Mouse (Mus musculus): ENCODE results near the gene H2-Aa. TPM values are rescaled to one million over a fixed set of nuclear protein-coding genes. Genes with fewer than 3 reads are reported as not detected.
"Not testable (repeated sequence)": the region's sequence is repeated elsewhere in the genome, so short reads cannot be mapped to it uniquely, and the experiment has no call there.

H2-Aa gene
- total and polyA plus RNA-seq, 3 experiments: not detected

DNA sequence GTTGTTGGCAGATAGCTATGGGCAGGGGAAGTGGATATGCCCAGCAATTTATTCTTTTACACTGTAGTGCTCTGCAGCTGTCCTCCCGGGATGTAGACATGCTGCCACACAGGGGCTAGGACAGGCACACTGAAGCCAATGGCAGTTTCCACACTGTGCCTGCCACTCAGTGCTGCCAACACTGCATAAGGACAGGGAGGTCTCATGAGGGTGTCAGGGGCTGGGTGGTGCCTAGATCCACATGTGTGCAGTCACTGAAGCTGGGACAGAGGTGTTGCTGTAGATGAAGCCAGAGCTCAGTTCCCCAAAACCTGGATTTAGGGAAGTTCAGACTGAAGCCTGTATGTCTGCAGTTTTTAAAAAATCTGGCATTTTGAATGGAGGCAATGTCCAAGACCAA, 24.6 kb upstream of the H2-Aa start:
- H3K79me2 ChIP-seq (ENCODE audit: control insufficient read depth, insufficient read depth, low read length, poor library complexity): no peaks in the 10 kb centered on the region
- TF ChIP-seq RAD21 (IDR thresholded peaks at IDR 0.05; ENCODE audit: low read depth, low read length): no peak
- TF ChIP-seq UBTF (IDR thresholded peaks at IDR 0.05; ENCODE audit: borderline replicate concordance, insufficient read depth, low read depth, low read length): no peak

DNA sequence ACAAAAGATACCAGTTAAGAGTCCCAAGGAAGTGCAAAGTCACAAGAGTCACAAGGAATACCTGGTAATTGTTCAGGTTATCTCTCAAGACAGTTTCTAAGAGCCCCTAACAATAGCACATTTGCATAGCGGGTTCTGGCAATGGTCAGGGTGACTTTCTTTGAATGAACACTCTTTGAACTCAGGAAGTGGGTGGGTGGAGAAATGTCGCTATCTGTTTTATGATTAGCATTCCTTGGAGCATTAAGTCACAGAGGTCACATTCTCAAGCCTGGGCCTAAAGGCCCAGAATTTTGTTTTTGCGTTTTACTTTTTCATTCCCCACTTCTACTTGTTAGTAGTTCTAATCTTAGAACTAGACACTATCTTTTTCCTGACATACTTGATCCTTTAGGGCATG, 22.9 kb upstream of the H2-Aa start:
- not testable (repeated sequence) for DNase-seq (ENCODE audit: low read depth, low spot score); H3K4me1 ChIP-seq (ENCODE audit: control insufficient read depth in 1 of 2, insufficient read depth in 2 of 2, low read length in 2 of 2)

More for the DNA sequence above, 24.6 kb upstream of the H2-Aa start:
- Histone ChIP-seq H3K9ac (ENCODE audit: control insufficient read depth, low read depth, low read length, poor library complexity, severe bottlenecking) (no peak overlapping the region), H3K4me1 (ENCODE audit: control insufficient read depth in 1 of 2, insufficient read depth in 2 of 2, low read length in 2 of 2) (no peaks in the 10 kb centered on the region), H3K36me3 (ENCODE audit: control insufficient read depth in 1 of 2, insufficient read depth in 2 of 2, low read length in 2 of 2) (no peaks in the 10 kb centered on the region), H3K27ac (ENCODE audit: control insufficient read depth, low read depth, low read length) (no peak overlapping the region), H3K9me3 (replicated peaks; ENCODE audit: insufficient read depth, low read length) (no peaks in the 10 kb centered on the region), H3K4me3 (ENCODE audit: control insufficient read depth in 1 of 2, insufficient read depth in 1 of 2, low read depth in 2 of 2, low read length in 2 of 2) (no peak overlapping the region), H3K27me3 (ENCODE audit: control insufficient read depth in 1 of 2, insufficient read depth in 2 of 2, low read length in 2 of 2) (no peaks in the 10 kb centered on the region)
- no peak for DNase-seq (ENCODE audit: low read depth, low spot score)

DNA sequence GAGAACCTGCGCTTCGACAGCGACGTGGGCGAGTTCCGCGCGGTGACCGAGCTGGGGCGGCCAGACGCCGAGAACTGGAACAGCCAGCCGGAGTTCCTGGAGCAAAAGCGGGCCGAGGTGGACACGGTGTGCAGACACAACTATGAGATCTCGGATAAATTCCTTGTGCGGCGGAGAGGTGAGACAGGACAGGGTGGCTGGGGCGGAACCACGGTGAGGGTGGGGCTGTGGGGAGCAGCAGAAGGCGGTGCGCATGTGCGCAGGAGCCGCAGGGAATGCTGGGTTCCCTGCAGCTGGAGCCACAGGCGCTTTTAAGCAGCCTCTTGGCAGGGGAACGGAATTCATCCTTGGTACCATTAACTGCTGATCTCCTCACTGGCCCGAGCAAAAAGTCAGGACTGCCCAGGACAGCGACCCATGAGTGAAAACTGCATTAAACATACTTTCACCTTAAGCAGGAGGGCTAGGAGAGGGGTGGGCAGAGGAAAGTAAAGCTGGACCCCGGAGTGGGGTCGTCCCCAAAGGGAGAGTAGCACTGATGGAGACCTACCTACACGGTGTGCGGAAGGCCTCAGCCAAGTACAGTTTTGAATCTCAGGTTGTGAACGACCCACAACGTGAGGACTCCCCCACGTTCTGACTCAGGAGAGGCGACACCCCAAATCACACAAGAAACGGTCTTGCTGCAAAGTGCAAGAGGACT, 22.2 kb upstream of the H2-Aa start:
- no peak overlapping the region for H3K9ac ChIP-seq (ENCODE audit: control insufficient read depth, low read depth, low read length, poor library complexity, severe bottlenecking)
- TF ChIP-seq RCOR1 (IDR thresholded peaks at IDR 0.05; ENCODE audit: low read depth, low read length) (no peak), CTCF (IDR thresholded peaks at IDR 0.05 in 2 of 3, conservative IDR thresholded peaks at IDR 0.05 in 1 of 3; ENCODE audit: control insufficient read depth in 1 of 3, insufficient read depth in 1 of 3, low read depth in 2 of 3, low read length in 3 of 3, poor library complexity in 1 of 3, severe bottlenecking in 1 of 3) (no peak), MYC (IDR thresholded peaks at IDR 0.05; ENCODE audit: low read depth, low read length) (no peak), MYB (IDR thresholded peaks at IDR 0.05; ENCODE audit: low read depth, low read length) (no peak), TBP (IDR thresholded peaks at IDR 0.05; ENCODE audit: low read depth, low read length) (no peak), MAFK (IDR thresholded peaks at IDR 0.05; ENCODE audit: borderline replicate concordance, low read depth, low read length) (no peak), E2F4 (IDR thresholded peaks at IDR 0.05; ENCODE audit: borderline replicate concordance, low read depth, low read length) (no peak), NELFE (IDR thresholded peaks at IDR 0.05; ENCODE audit: low read depth, low read length) (no peak), POLR2AphosphoS5 (IDR thresholded peaks at IDR 0.05; ENCODE audit: borderline replicate concordance, low read depth, low read length) (no peak), MAZ (IDR thresholded peaks at IDR 0.05; ENCODE audit: low read depth, low read length) (no peak), UBTF (IDR thresholded peaks at IDR 0.05; ENCODE audit: borderline replicate concordance, insufficient read depth, low read depth, low read length) (no peak), HCFC1 (IDR thresholded peaks at IDR 0.05; ENCODE audit: low read depth, low read length) (no peak), TAL1 (IDR thresholded peaks at IDR 0.05; ENCODE audit: low read length) (no peak), SIN3A (IDR thresholded peaks at IDR 0.05; ENCODE audit: low read length) (no peak), ZNF384 (IDR thresholded peaks at IDR 0.05; ENCODE audit: low read depth, low read length) (no peak), GABPA (IDR thresholded peaks at IDR 0.05; ENCODE audit: low read depth, low read length) (no peak), TCF12 (IDR thresholded peaks at IDR 0.05; ENCODE audit: low read depth, low read length) (no peak)
- no peak overlapping the region for H3K4me3 ChIP-seq (ENCODE audit: control insufficient read depth in 1 of 2, insufficient read depth in 1 of 2, low read depth in 2 of 2, low read length in 2 of 2)
- DNase-seq (ENCODE audit: low read depth, low spot score): no peak
- no peaks in the 10 kb centered on the region for H3K79me2 ChIP-seq (ENCODE audit: control insufficient read depth, insufficient read depth, low read length, poor library complexity)
- H3K4me1 ChIP-seq (ENCODE audit: control insufficient read depth in 1 of 2, insufficient read depth in 2 of 2, low read length in 2 of 2): no peaks in the 10 kb centered on the region; a peak in 1 of 4 replicates
- no peaks in the 10 kb centered on the region for H3K27me3 ChIP-seq (ENCODE audit: control insufficient read depth in 1 of 2, insufficient read depth in 2 of 2, low read length in 2 of 2)
- H3K27ac ChIP-seq (ENCODE audit: control insufficient read depth, low read depth, low read length): no peak overlapping the region
- no peaks in the 10 kb centered on the region for H3K9me3 ChIP-seq (replicated peaks; ENCODE audit: insufficient read depth, low read length)
- no peaks in the 10 kb centered on the region for H3K36me3 ChIP-seq (ENCODE audit: control insufficient read depth in 1 of 2, insufficient read depth in 2 of 2, low read length in 2 of 2)

More for the DNA sequence above, 22.9 kb upstream of the H2-Aa start:
- not testable (repeated sequence) for H3K9me3 ChIP-seq (replicated peaks; ENCODE audit: insufficient read depth, low read length); H3K4me3 ChIP-seq (ENCODE audit: control insufficient read depth in 1 of 2, insufficient read depth in 1 of 2, low read depth in 2 of 2, low read length in 2 of 2); H3K9ac ChIP-seq (ENCODE audit: control insufficient read depth, low read depth, low read length, poor library complexity, severe bottlenecking); H3K79me2 ChIP-seq (ENCODE audit: control insufficient read depth, insufficient read depth, low read length, poor library complexity); H3K27ac ChIP-seq (ENCODE audit: control insufficient read depth, low read depth, low read length); H3K27me3 ChIP-seq (ENCODE audit: control insufficient read depth in 1 of 2, insufficient read depth in 2 of 2, low read length in 2 of 2); H3K36me3 ChIP-seq (ENCODE audit: control insufficient read depth in 1 of 2, insufficient read depth in 2 of 2, low read length in 2 of 2)

All from MEL (cell line).